Mouse (Mus musculus) embryo, embryonic 11.5 days (tissue): ENCODE measurements around the gene Plin3.

Experiments
- DNase-seq: peaks from one replicate; pipeline ENCODE4 v3.0.0-alpha.2; 2012; ENCODE audit warnings: low read depth, low spot score

The Plin3 gene

DNA sequence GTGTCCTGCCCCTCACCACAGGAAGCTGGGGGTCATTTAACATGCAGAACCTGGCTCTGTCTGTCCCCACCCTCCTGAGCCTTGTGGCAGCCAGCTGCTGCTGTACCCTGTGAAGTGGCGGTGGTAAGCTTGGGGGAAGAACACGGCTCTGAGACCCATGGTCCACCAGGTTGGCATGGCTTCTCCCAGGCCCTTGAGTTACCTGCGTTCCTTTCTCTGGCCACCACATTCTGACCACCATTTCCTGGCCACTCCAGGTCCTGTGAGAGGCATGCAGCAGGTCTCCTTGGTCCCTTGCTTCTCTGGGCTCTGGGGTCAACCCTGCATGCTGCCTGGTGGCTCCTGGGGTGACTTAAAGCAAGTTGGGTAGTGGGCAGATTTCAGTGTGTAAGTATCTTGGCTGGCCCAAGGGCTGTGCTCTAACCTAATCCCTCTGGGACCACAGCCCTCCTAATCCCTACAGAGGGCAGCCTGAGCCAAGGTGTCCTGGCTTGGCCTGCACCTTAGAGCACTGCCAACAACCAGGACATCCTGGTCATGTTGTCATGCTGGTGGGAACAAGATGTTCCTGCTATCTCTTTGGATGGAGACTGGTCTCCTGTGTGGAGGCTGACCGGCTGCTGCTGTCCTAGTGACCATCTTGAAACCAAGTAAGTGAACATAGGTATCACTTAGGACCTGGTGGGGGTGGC lies at the start of gene Plin3:
TSS of gene Plin3 (minus strand) at position 343 of the 692 bp plus-strand sequence.
- no peak for DNase-seq

- DNase-seq = no peak
These were observed 48.0 kb upstream of the Plin3 start for GRCm38 (mm10) chr17:56340717-56341116.

- no peak for DNase-seq
These were observed 46.2 kb upstream of the Plin3 start for GRCm38 (mm10) chr17:56338909-56339308.

GRCm38 (mm10) chr17:56337791-56338190 lies 45.1 kb upstream of the Plin3 start:
- DNase-seq = no peak

DNA sequence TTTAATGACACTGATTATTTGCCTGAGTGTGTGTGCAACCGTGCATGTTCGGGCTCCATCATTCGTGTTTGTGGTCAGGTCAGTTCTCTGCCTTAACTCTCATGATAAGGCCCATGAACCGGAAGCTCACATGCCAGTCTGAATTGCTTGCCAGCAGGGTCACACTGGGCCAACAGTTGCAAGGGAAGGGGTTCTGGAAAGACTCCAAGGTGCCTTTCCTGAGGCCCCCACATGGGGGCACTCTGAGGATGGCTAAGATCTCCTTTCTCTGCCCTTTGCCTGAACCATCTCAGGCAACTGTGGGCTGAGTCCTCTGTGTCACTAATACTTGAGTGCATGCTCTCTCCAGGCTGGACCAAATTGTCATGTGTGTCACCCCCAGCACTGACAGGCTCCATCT lies 44.5 kb upstream of the Plin3 start:
- DNase-seq = no peak

DNA sequence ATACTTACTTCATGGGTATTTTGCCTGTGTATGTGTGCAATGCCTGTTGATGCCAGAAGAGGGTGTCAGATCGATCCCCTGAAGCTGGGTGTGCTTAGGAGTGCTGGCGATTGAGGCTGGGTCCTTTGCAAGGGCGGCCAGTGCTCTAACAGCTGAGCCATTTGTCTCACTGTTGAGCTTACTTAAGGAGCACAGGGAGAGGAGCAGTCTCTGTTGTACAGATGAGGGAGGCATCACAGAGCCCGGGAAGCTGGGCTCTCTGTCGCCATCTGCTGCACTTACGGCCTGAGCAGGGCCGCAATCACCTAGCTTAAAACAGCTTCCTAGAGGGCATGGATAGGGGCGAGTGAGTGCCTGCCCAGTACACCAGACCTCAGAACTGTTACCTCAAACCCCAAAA lies 40.3 kb upstream of the Plin3 start:
- DNase-seq = no peak

- DNase-seq = no peak
These were observed 38.6 kb upstream of the Plin3 start for GRCm38 (mm10) chr17:56331256-56331655.

DNA sequence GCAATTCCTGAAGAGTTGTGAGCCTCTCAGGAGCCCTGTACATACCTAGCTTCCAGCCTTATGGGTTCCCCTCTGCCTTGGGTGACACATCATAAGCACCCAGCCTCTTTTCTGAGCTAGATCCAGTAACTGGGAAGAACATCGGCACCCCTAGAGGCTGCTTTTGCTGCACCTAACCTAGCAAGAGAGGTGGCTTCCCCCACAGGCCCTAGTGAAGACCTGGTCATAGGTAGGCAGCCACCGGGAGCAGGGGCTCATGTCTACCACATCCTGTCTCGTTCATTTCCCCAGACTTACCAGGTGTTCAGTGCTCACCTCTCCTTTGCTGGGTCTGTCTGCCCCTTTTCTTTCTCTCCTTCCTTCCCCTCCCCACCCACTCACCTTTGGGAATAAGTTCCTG lies 37.7 kb upstream of the Plin3 start:
- no peak for DNase-seq

DNA sequence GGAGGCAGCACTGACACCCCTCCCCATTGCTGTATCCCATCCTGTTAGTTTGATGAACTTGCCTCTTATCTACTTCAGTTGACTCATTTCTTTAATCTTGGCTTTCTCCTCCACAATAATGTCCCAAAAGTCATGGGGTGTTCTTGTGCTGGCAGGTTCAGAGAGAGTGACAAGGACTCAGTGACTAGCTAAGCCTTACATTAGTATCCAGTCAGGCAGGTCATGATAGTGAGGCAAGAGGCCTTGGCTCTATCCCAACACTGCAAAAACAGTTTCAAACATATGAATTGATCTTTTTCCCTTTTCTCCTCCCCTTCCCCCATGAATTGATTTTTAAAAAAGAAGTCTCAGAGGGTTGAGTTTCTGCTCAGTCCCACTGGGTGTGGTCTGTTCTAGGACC lies 36.6 kb upstream of the Plin3 start:
- no peak for DNase-seq

- DNase-seq = no peak
These were observed 33.8 kb upstream of the Plin3 start for GRCm38 (mm10) chr17:56326153-56327147.

DNA sequence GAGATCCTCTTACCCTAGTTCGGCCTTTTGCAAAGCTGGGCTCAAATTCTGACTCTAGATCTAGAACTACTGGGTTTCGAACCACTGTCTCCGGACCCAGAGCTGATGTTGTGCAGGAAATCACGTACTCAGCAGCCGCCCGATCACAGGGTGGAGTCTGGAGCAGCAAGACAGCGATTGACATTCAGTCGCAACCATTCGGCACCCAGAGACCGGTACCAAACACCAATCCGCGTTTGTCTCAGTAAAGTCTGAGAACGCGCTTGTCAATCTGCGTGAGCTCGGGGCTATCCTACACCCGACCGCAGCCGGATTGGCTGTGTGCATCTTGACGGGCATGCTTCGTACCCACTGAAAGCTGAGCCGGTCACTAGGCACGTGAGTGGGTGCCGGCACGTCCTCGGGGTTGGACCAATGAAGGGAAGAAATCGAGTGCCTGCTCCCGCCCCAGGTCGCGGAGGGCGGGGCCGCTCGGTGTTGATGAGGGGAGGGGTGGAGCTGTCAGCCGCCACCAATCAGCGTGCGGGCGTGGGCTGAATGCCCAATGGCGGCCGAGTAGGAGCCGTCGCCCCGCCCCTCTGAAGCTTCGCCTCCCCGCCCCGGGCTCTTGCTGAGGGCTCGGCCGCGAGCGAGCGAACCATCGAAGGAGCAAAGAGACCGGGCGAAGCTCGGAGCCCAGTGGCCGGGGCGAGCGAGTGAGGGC lies 32.9 kb upstream of the Plin3 start, which contains the start of gene Kdm4b:
TSS of gene Kdm4b (plus strand) at position 613 of the 703 bp plus-strand sequence.
- peak; percentile 97 for DNase-seq

DNA sequence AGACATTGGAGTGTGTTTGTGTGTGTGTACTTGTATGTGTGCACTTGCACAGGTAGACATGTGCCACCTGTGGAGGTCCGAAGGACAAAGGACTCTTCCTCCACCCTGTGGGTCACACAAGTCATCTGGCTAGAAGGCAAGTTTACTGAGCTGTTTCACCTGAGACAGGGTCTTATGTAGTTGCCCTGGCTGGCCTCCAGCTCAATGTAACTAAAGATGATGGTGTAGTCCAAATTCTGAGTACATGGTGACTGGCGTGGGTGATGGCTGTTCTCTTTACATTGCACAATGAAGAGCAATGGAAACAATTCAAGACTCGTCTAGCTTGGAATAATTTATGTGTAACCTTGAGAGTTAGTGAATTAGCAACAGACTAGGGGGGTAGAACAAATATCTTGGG lies 31.7 kb upstream of the Plin3 start:
- DNase-seq = no peak

GRCm38 (mm10) chr17:56309191-56309945 lies 16.7 kb upstream of the Plin3 start:
- DNase-seq = no peak

GRCm38 (mm10) chr17:56308088-56308487 lies 15.4 kb upstream of the Plin3 start:
- DNase-seq = no peak

DNA sequence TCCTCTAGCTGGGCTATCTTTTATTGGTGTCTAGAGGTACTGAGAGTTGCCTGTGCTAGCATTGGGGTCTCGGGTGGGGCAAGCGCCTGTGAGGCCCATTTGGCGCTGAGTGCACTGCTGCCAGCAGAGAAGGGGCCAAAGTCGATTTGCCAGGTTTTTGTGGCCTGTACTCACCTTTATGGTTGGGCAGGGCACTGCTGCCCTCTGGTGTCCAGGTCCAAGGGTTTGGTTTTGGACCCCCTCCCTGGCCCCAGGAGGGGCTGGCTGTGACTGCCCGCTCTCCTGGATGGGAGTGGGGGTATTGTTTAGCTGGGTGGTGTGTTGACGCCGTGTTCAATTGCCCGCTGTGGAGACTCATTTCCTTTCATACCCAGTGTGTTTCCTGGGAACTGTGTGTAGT lies 13.2 kb upstream of the Plin3 start:
- no peak for DNase-seq

- DNase-seq = no peak
These were observed 12.5 kb upstream of the Plin3 start for GRCm38 (mm10) chr17:56305156-56305555.

DNA sequence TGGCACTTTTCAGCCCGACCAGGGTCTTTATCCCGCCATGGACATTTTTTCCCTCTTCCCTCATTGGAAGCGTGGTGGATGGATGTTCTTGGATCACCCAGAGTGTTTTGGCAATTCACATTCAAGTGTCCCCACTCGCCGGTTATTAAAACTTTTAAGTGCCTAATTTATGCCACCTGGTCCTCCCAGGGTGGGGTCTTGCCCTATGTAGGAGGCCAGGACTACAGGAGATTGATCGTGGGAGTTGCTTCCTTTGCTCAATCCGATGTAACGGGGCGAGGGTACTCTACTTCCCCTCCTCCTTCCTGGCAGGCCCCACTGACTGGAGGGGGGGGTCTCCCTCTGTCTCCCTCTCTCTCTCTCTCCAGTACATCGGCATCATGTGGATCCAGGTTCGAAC lies 12.0 kb upstream of the Plin3 start:
- DNase-seq = no peak

GRCm38 (mm10) chr17:56303847-56304586 lies 11.3 kb upstream of the Plin3 start:
- peak; percentile 95 for DNase-seq

DNA sequence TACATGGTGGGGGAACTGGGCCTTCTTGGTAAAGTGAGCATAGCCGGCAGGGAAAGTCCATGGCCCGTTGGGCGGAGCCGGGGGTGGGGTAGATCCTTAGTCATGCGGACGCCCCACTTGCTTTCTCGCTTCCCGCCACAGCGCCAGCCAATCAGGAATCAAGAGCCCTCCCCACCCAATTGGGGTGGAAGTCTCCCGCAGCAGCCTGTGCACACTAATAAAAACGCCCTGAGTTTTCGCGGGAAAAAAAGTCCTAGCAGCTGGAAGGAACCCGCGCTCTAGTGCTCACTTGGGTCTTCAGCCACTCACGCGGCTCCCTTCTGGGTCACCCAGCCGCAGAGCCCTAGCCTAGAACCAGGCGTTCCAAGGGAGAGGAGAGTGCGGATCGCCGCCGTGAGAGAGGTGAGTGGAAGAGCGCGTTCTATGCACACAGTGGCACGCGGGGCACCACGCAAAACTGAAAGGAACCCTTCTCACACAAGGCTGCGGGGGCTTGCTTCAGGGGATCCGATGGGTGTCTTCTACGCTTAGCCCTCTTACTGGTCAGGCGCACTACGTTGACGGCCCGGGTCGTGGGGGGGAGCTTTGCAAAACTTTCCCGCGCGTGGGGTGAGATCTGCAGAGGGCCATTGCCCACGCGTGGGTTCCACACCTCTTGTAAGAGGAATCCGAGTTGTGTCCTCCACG lies 10.6 kb upstream of the Plin3 start, which contains the start of gene Uhrf1:
TSS of gene Uhrf1 (plus strand) at position 162 of the 687 bp plus-strand sequence.
- peak; percentile 82 for DNase-seq
